In genomic region chr14:30828077-30828476, GRCm38 (mm10) we compare ENCODE assay signal across 10 mouse cellular contexts. TPM values are rescaled to one million over a fixed set of nuclear protein-coding genes. Genes with fewer than 3 reads are reported as not detected.
A peak's percentile ranks its signal among the peaks of the same experiment; 100 is the strongest.
DNase-seq lines count a peak whose midpoint lies in the region; ATAC-seq lines count a peak whose summit lies in the region.
"Had no signal": no experiment of that assay in that cellular context is flagged by ENCODE, and none has a peak within 500 bp of the region (broad histone marks: within the 10 kb centered on the region; RNA-seq: fewer than 3 reads in every experiment).

No protein-coding gene starts in this region.

- H3K36me3 ChIP-seq in forebrain, embryonic 11.5 days (ENCODE audit: control insufficient read depth, insufficient read depth, low read length): no peaks in the 10 kb centered on the region
- no peaks in the 10 kb centered on the region for H3K36me3 ChIP-seq in forebrain, embryonic 12.5 days (replicated peaks)
- H3K36me3 ChIP-seq in liver, embryonic 12.5 days: no peaks in the 10 kb centered on the region
- H3K36me3 ChIP-seq in liver, embryonic 11.5 days (ENCODE audit: control insufficient read depth, insufficient read depth, low read length): no peaks in the 10 kb centered on the region
- H3K36me3 ChIP-seq in liver, embryonic 15.5 days (replicated peaks): no peaks in the 10 kb centered on the region
- no peaks in the 10 kb centered on the region for H3K36me3 ChIP-seq in stomach, embryonic 16.5 days (ENCODE audit: control insufficient read depth, insufficient read depth, low read length)
- no peaks in the 10 kb centered on the region for H3K36me3 ChIP-seq in neural tube, embryonic 15.5 days

- no peak overlapping the region for H3K27ac ChIP-seq in forebrain, embryonic 11.5 days (ENCODE audit: low read depth, low read length)
- no peak overlapping the region for H3K27ac ChIP-seq in forebrain, embryonic 12.5 days
- peak overlapping the region; percentile 80 for H3K27ac ChIP-seq in liver, embryonic 12.5 days
- H3K27ac ChIP-seq in liver, embryonic 11.5 days (ENCODE audit: low read depth, low read length): no peak overlapping the region
- H3K27ac ChIP-seq in liver, embryonic 15.5 days (replicated peaks): peak overlapping the region; percentile 81; the same call in 1 of the 2 replicates
- peak overlapping the region; percentile 69 for H3K27ac ChIP-seq in stomach, embryonic 16.5 days (ENCODE audit: low read length)
- no peak overlapping the region for H3K27ac ChIP-seq in neural tube, embryonic 15.5 days (replicated peaks)

- DNase-seq in forebrain, embryonic 11.5 days (ENCODE audit: low spot score): peak; percentile 41
- no peak for DNase-seq in liver, embryonic 11.5 days (ENCODE audit: low spot score)

- H3K4me3 ChIP-seq in forebrain, embryonic 11.5 days (ENCODE audit: low read depth, low read length): no peak overlapping the region
- no peak overlapping the region for H3K4me3 ChIP-seq in forebrain, embryonic 12.5 days (replicated peaks)
- no peak overlapping the region for H3K4me3 ChIP-seq in liver, embryonic 12.5 days
- H3K4me3 ChIP-seq in liver, embryonic 11.5 days (ENCODE audit: low read depth, low read length): no peak overlapping the region
- H3K4me3 ChIP-seq in liver, embryonic 15.5 days (replicated peaks): no peak overlapping the region
- H3K4me3 ChIP-seq in stomach, embryonic 16.5 days (replicated peaks; ENCODE audit: low read length): no peak overlapping the region
- H3K4me3 ChIP-seq in neural tube, embryonic 15.5 days (replicated peaks): no peak overlapping the region
- H3K4me3 ChIP-seq: myocyte had no signal

- no peaks in the 10 kb centered on the region for H3K9me3 ChIP-seq in forebrain, embryonic 11.5 days (ENCODE audit: control insufficient read depth, low read length)
- no peaks in the 10 kb centered on the region for H3K9me3 ChIP-seq in forebrain, embryonic 12.5 days
- H3K9me3 ChIP-seq in liver, embryonic 12.5 days (replicated peaks): no peaks in the 10 kb centered on the region
- no peaks in the 10 kb centered on the region for H3K9me3 ChIP-seq in liver, embryonic 11.5 days (ENCODE audit: control insufficient read depth, low read length)
- no peaks in the 10 kb centered on the region for H3K9me3 ChIP-seq in liver, embryonic 15.5 days (replicated peaks)
- no peaks in the 10 kb centered on the region for H3K9me3 ChIP-seq in stomach, embryonic 16.5 days (replicated peaks; ENCODE audit: control insufficient read depth, low read length)
- no peaks in the 10 kb centered on the region for H3K9me3 ChIP-seq in neural tube, embryonic 15.5 days (replicated peaks)

- no peak overlapping the region for H3K9ac ChIP-seq in forebrain, embryonic 11.5 days (ENCODE audit: low read length)
- H3K9ac ChIP-seq in forebrain, embryonic 12.5 days: no peak overlapping the region
- peak overlapping the region; percentile 33; the same call in 1 of the 2 replicates for H3K9ac ChIP-seq in liver, embryonic 12.5 days
- no peak overlapping the region for H3K9ac ChIP-seq in liver, embryonic 11.5 days (ENCODE audit: low read depth, low read length)
- H3K9ac ChIP-seq in liver, embryonic 15.5 days: no peak overlapping the region
- no peak overlapping the region for H3K9ac ChIP-seq in stomach, embryonic 16.5 days (ENCODE audit: low read length)
- H3K9ac ChIP-seq in neural tube, embryonic 15.5 days (replicated peaks): no peak overlapping the region

- H3K4me1 ChIP-seq in forebrain, embryonic 11.5 days (replicated peaks; ENCODE audit: control insufficient read depth, insufficient read depth, low read length): peaks cover 7% of the 10 kb centered on the region; the same call in 1 of the 2 replicates
- H3K4me1 ChIP-seq in forebrain, embryonic 12.5 days: peaks cover 22% of the 10 kb centered on the region
- H3K4me1 ChIP-seq in liver, embryonic 12.5 days: peaks cover 67% of the 10 kb centered on the region
- peaks cover 37% of the 10 kb centered on the region for H3K4me1 ChIP-seq in liver, embryonic 11.5 days (replicated peaks; ENCODE audit: control insufficient read depth, insufficient read depth, low read length)
- peaks cover 69% of the 10 kb centered on the region for H3K4me1 ChIP-seq in liver, embryonic 15.5 days (replicated peaks)
- H3K4me1 ChIP-seq in stomach, embryonic 16.5 days (ENCODE audit: control insufficient read depth, insufficient read depth, low read length): peaks cover 45% of the 10 kb centered on the region
- peaks cover 24% of the 10 kb centered on the region for H3K4me1 ChIP-seq in neural tube, embryonic 15.5 days

- ATAC-seq in forebrain, embryonic 11.5 days (replicated peaks; ENCODE audit: low FRiP score): no peak
- ATAC-seq in forebrain, embryonic 12.5 days (ENCODE audit: low FRiP score): no peak
- ATAC-seq in liver, embryonic 12.5 days: no peak
- ATAC-seq in liver, embryonic 11.5 days (replicated peaks; ENCODE audit: low FRiP score): no peak
- ATAC-seq in liver, embryonic 15.5 days (ENCODE audit: insufficient read depth): no peak
- no peak for ATAC-seq in stomach, embryonic 16.5 days (ENCODE audit: insufficient read depth, low FRiP score)
- no peak for ATAC-seq in neural tube, embryonic 15.5 days (ENCODE audit: low FRiP score)
- ATAC-seq in activated CD4-positive, CD25-positive, alpha-beta regulatory T cell, adult 4 months: no peak
- ATAC-seq: Patski had no signal

- H3K4me2 ChIP-seq in forebrain, embryonic 11.5 days (ENCODE audit: low read depth, low read length, severe bottlenecking): no peak overlapping the region
- no peak overlapping the region for H3K4me2 ChIP-seq in forebrain, embryonic 12.5 days
- H3K4me2 ChIP-seq in liver, embryonic 12.5 days: peak overlapping the region; percentile 43
- no peak overlapping the region for H3K4me2 ChIP-seq in liver, embryonic 11.5 days
- 0 out of 2 replicates have a peak overlapping the region, but pooled peaks have one; percentile 43 for H3K4me2 ChIP-seq in liver, embryonic 15.5 days
- H3K4me2 ChIP-seq in stomach, embryonic 16.5 days (ENCODE audit: low read depth, low read length): peak overlapping the region; percentile 26; the same call in 1 of the 2 replicates
- H3K4me2 ChIP-seq in neural tube, embryonic 15.5 days: no peak overlapping the region

- no peaks in the 10 kb centered on the region for H3K27me3 ChIP-seq in forebrain, embryonic 11.5 days (ENCODE audit: control insufficient read depth, insufficient read depth, low read length)
- no peaks in the 10 kb centered on the region for H3K27me3 ChIP-seq in forebrain, embryonic 12.5 days
- no peaks in the 10 kb centered on the region for H3K27me3 ChIP-seq in liver, embryonic 12.5 days (replicated peaks)
- no peaks in the 10 kb centered on the region for H3K27me3 ChIP-seq in liver, embryonic 11.5 days (replicated peaks; ENCODE audit: control insufficient read depth, insufficient read depth, low read length)
- no peaks in the 10 kb centered on the region for H3K27me3 ChIP-seq in liver, embryonic 15.5 days
- H3K27me3 ChIP-seq in stomach, embryonic 16.5 days (ENCODE audit: control insufficient read depth, insufficient read depth, low read length): no peaks in the 10 kb centered on the region
- no peaks in the 10 kb centered on the region for H3K27me3 ChIP-seq in neural tube, embryonic 15.5 days (replicated peaks)
- H3K27me3 ChIP-seq: Patski had no signal

- 92% methylated on average over 4 of the region's 4 CpGs for WGBS in forebrain, embryonic 11.5 days
- WGBS in forebrain, embryonic 12.5 days: 91% methylated on average over 4 of the region's 4 CpGs
- 71% methylated on average over 4 of the region's 4 CpGs for WGBS in liver, embryonic 12.5 days (ENCODE audit: insufficient replicate concordance)
- 81% methylated on average over 4 of the region's 4 CpGs for WGBS in liver, embryonic 11.5 days
- WGBS in liver, embryonic 15.5 days (ENCODE audit: insufficient replicate concordance): 78% methylated on average over 4 of the region's 4 CpGs
- 69% methylated on average over 4 of the region's 4 CpGs for WGBS in stomach, embryonic 16.5 days
- WGBS in neural tube, embryonic 15.5 days: 88% methylated on average over 4 of the region's 4 CpGs

RNA-seq across cellular contexts. Expression of gene Tmem110, which starts 2.7 kb away (rescaled TPM):
- polyA plus RNA-seq in forebrain, embryonic 11.5 days (2014; fragmentation: Nextera tagmentation; extraction: Ambion mirVana): 24.2 and 24.7 TPM in 2 replicates
- 22.6 and 25.1 TPM in 2 replicates for polyA plus RNA-seq in forebrain, embryonic 12.5 days (2016; fragmentation: Nextera tagmentation; extraction: Ambion mirVana)
- 16.1 and 17.3 TPM in 2 replicates for polyA plus RNA-seq in liver, embryonic 12.5 days (2016; fragmentation: Nextera tagmentation; extraction: Ambion mirVana)
- polyA plus RNA-seq in liver, embryonic 11.5 days (2014; fragmentation: Nextera tagmentation; extraction: Ambion mirVana): 22.6 and 26.1 TPM in 2 replicates
- polyA plus RNA-seq in liver, embryonic 15.5 days (2015; fragmentation: Nextera tagmentation; extraction: Ambion mirVana): 8.8 and 8.9 TPM in 2 replicates
- 22.6 and 26.4 TPM in 2 replicates for polyA plus RNA-seq in stomach, embryonic 16.5 days (2015; fragmentation: Nextera tagmentation; extraction: Ambion mirVana)
- polyA plus RNA-seq in neural tube, embryonic 15.5 days (2015; fragmentation: Nextera tagmentation; extraction: Ambion mirVana): 23.0 and 25.2 TPM in 2 replicates
- 1 to 10 TPM; 4.9 to 5.7 TPM for polyA plus RNA-seq in activated CD4-positive, CD25-positive, alpha-beta regulatory T cell, adult 4 months (2017; shearing (Covaris generic))

RNA-seq across cellular contexts. Expression of gene Mustn1, which starts 50.9 kb away (rescaled TPM):
- 0.51 TPM in 2 replicates for polyA plus RNA-seq in forebrain, embryonic 11.5 days (2014; fragmentation: Nextera tagmentation; extraction: Ambion mirVana)
- 0.15 and 0.47 TPM in 2 replicates for polyA plus RNA-seq in forebrain, embryonic 12.5 days (2016; fragmentation: Nextera tagmentation; extraction: Ambion mirVana)
- 0.49 and 0.51 TPM in 2 replicates for polyA plus RNA-seq in liver, embryonic 12.5 days (2016; fragmentation: Nextera tagmentation; extraction: Ambion mirVana)
- 0.25 and 0.45 TPM in 2 replicates for polyA plus RNA-seq in liver, embryonic 11.5 days (2014; fragmentation: Nextera tagmentation; extraction: Ambion mirVana)
- polyA plus RNA-seq in liver, embryonic 15.5 days (2015; fragmentation: Nextera tagmentation; extraction: Ambion mirVana): 1.1 and 1.6 TPM in 2 replicates
- 10.1 and 11.4 TPM in 2 replicates for polyA plus RNA-seq in stomach, embryonic 16.5 days (2015; fragmentation: Nextera tagmentation; extraction: Ambion mirVana)
- polyA plus RNA-seq in neural tube, embryonic 15.5 days (2015; fragmentation: Nextera tagmentation; extraction: Ambion mirVana): 3.0 TPM in 2 replicates
- 1 to 10 TPM in 1 of 2 experiments, under 1 TPM in 1; 0.68 to 1.8 TPM for polyA plus RNA-seq in activated CD4-positive, CD25-positive, alpha-beta regulatory T cell, adult 4 months (2017; shearing (Covaris generic))

RNA-seq across cellular contexts. Expression of gene Itih4, which starts 58.2 kb away (rescaled TPM):
- not detected in 2 replicates for polyA plus RNA-seq in forebrain, embryonic 11.5 days (2014; fragmentation: Nextera tagmentation; extraction: Ambion mirVana)
- not detected in 2 replicates for polyA plus RNA-seq in forebrain, embryonic 12.5 days (2016; fragmentation: Nextera tagmentation; extraction: Ambion mirVana)
- polyA plus RNA-seq in liver, embryonic 12.5 days (2016; fragmentation: Nextera tagmentation; extraction: Ambion mirVana): 8.8 and 9.2 TPM in 2 replicates
- 3.4 and 4.4 TPM in 2 replicates for polyA plus RNA-seq in liver, embryonic 11.5 days (2014; fragmentation: Nextera tagmentation; extraction: Ambion mirVana)
- polyA plus RNA-seq in liver, embryonic 15.5 days (2015; fragmentation: Nextera tagmentation; extraction: Ambion mirVana): 205 and 267 TPM in 2 replicates
- 5.6 and 7.7 TPM in 2 replicates for polyA plus RNA-seq in stomach, embryonic 16.5 days (2015; fragmentation: Nextera tagmentation; extraction: Ambion mirVana)
- 0.08 and 0.18 TPM in 2 replicates for polyA plus RNA-seq in neural tube, embryonic 15.5 days (2015; fragmentation: Nextera tagmentation; extraction: Ambion mirVana)
- polyA plus RNA-seq in activated CD4-positive, CD25-positive, alpha-beta regulatory T cell, adult 4 months (2017; shearing (Covaris generic)): not detected

Comparison
In these comparisons a context has a peak if more than half of its experiments do, and no peak if none do; other contexts are left out.
1. H3K27ac ChIP-seq: peak in liver, embryonic 12.5 days (single experiment), liver, embryonic 15.5 days (single experiment) and stomach, embryonic 16.5 days (single experiment); none in forebrain, embryonic 11.5 days (single experiment), forebrain, embryonic 12.5 days (single experiment), liver, embryonic 11.5 days (single experiment) and neural tube, embryonic 15.5 days (single experiment).
2. H3K4me2 ChIP-seq: peak in liver, embryonic 12.5 days (single experiment), liver, embryonic 15.5 days (single experiment) and stomach, embryonic 16.5 days (single experiment); none in forebrain, embryonic 11.5 days (single experiment), forebrain, embryonic 12.5 days (single experiment), liver, embryonic 11.5 days (single experiment) and neural tube, embryonic 15.5 days (single experiment).
3. RNA of gene Itih4, which starts 58.2 kb away (polyA plus RNA-seq): 205 to 267 TPM in liver, embryonic 15.5 days; 8.8 to 9.2 TPM in liver, embryonic 12.5 days, 5.6 to 7.7 TPM in stomach, embryonic 16.5 days, 3.4 to 4.4 TPM in liver, embryonic 11.5 days, not detected in activated CD4-positive, CD25-positive, alpha-beta regulatory T cell, adult 4 months, 0.08 to 0.18 TPM in neural tube, embryonic 15.5 days, not detected in forebrain, embryonic 11.5 days and not detected in forebrain, embryonic 12.5 days; every median in the first group is over 10 times any median in the second.